Mouse (Mus musculus): Measurements from ENCODE around the gene 5330417H12Rik. TPM values are rescaled to one million over a fixed set of nuclear protein-coding genes. Genes with fewer than 3 reads are reported as not detected.

Gene 5330417H12Rik
- polyA plus RNA-seq, 1 experiment from 2014 or later = not detected

GRCm38 (mm10) chr7:107664063-107665056 is 39.4 kb upstream of the 5330417H12Rik start:
- Histone ChIP-seq H3K9ac (ENCODE audit: low read depth, low read length) (no peak overlapping the region), H3K36me3 (ENCODE audit: insufficient read depth, low read length) (no peaks in the 10 kb centered on the region), H3K4me2 (ENCODE audit: low read length) (peak overlapping the region; percentile 47; the same call in 1 of the 2 replicates), H3K4me1 (replicated peaks; ENCODE audit: insufficient read depth, low read length) (peaks cover 14% of the 10 kb centered on the region), H3K9me3 (replicated peaks; ENCODE audit: low read length) (no peaks in the 10 kb centered on the region), H3K27me3 (ENCODE audit: insufficient read depth, low read length) (no peaks in the 10 kb centered on the region), H3K27ac (peak overlapping the region; percentile 83), H3K4me3 (replicated peaks; ENCODE audit: low read depth, low read length) (no peak overlapping the region)
- no peak for TF ChIP-seq CTCF (IDR thresholded peaks at IDR 0.05; ENCODE audit: low read depth)
- ATAC-seq (replicated peaks; ENCODE audit: low FRiP score, low read depth) = peak; percentile 61
- peak; percentile 54 for DNase-seq (ENCODE audit: low spot score)
- WGBS = 31% methylated on average over 8 of the region's 8 CpGs

GRCm38 (mm10) chr7:107663621-107664020 is 38.7 kb upstream of the 5330417H12Rik start:
- DNase-seq (ENCODE audit: low spot score) (no peak), ATAC-seq (replicated peaks; ENCODE audit: low FRiP score, low read depth) (no peak)
- Histone ChIP-seq H3K4me3 (replicated peaks; ENCODE audit: low read depth, low read length) (no peak overlapping the region), H3K9me3 (replicated peaks; ENCODE audit: low read length) (no peaks in the 10 kb centered on the region), H3K27ac (peak overlapping the region; percentile 83; the same call in 1 of the 2 replicates), H3K9ac (ENCODE audit: low read depth, low read length) (no peak overlapping the region), H3K27me3 (ENCODE audit: insufficient read depth, low read length) (no peaks in the 10 kb centered on the region), H3K4me1 (replicated peaks; ENCODE audit: insufficient read depth, low read length) (peaks cover 14% of the 10 kb centered on the region), H3K4me2 (ENCODE audit: low read length) (no peak overlapping the region), H3K36me3 (ENCODE audit: insufficient read depth, low read length) (no peaks in the 10 kb centered on the region)
- 79% methylated on average over 6 of the region's 6 CpGs for WGBS
- no peak for TF ChIP-seq CTCF (IDR thresholded peaks at IDR 0.05; ENCODE audit: low read depth)

- H3K27ac ChIP-seq = no peak overlapping the region; the same call in 1 of the 2 replicates
- H3K4me2 ChIP-seq (ENCODE audit: low read length) = no peak overlapping the region
- H3K36me3 ChIP-seq (ENCODE audit: insufficient read depth, low read length) = no peaks in the 10 kb centered on the region
- no peaks in the 10 kb centered on the region for H3K27me3 ChIP-seq (ENCODE audit: insufficient read depth, low read length)
- H3K9me3 ChIP-seq (replicated peaks; ENCODE audit: low read length) = no peaks in the 10 kb centered on the region
- peak; percentile 64 for DNase-seq (ENCODE audit: low spot score)
- TF ChIP-seq CTCF (IDR thresholded peaks at IDR 0.05; ENCODE audit: low read depth) = no peak
- no peak overlapping the region for H3K9ac ChIP-seq (ENCODE audit: low read depth, low read length)
- H3K4me1 ChIP-seq (replicated peaks; ENCODE audit: insufficient read depth, low read length) = peaks cover 14% of the 10 kb centered on the region
- no peak for ATAC-seq (replicated peaks; ENCODE audit: low FRiP score, low read depth)
- no peak overlapping the region for H3K4me3 ChIP-seq (replicated peaks; ENCODE audit: low read depth, low read length)
- WGBS = 58% methylated on average over 5 of the region's 5 CpGs
These were observed 36.9 kb upstream of the 5330417H12Rik start for GRCm38 (mm10) chr7:107661843-107662281.

- Histone ChIP-seq H3K4me2 (ENCODE audit: low read length) (no peak overlapping the region), H3K27ac (no peak overlapping the region; the same call in 1 of the 2 replicates), H3K27me3 (ENCODE audit: insufficient read depth, low read length) (no peaks in the 10 kb centered on the region), H3K9me3 (replicated peaks; ENCODE audit: low read length) (no peaks in the 10 kb centered on the region), H3K36me3 (ENCODE audit: insufficient read depth, low read length) (no peaks in the 10 kb centered on the region), H3K9ac (ENCODE audit: low read depth, low read length) (no peak overlapping the region), H3K4me3 (replicated peaks; ENCODE audit: low read depth, low read length) (no peak overlapping the region), H3K4me1 (replicated peaks; ENCODE audit: insufficient read depth, low read length) (peaks cover 14% of the 10 kb centered on the region)
- DNase-seq (ENCODE audit: low spot score) = peak; percentile 94
- TF ChIP-seq CTCF (IDR thresholded peaks at IDR 0.05; ENCODE audit: low read depth) = peak; percentile 92
- WGBS = 16% methylated on average over 8 of the region's 8 CpGs
- peak; percentile 62 for ATAC-seq (replicated peaks; ENCODE audit: low FRiP score, low read depth)
These were observed 36.4 kb upstream of the 5330417H12Rik start for GRCm38 (mm10) chr7:107661189-107661842.

- no peak for ATAC-seq (replicated peaks; ENCODE audit: low FRiP score, low read depth)
- H3K36me3 ChIP-seq (ENCODE audit: insufficient read depth, low read length) = no peaks in the 10 kb centered on the region
- peaks cover 8% of the 10 kb centered on the region for H3K4me1 ChIP-seq (replicated peaks; ENCODE audit: insufficient read depth, low read length)
- no peak overlapping the region for H3K27ac ChIP-seq
- DNase-seq (ENCODE audit: low spot score) = no peak
- no peak for TF ChIP-seq CTCF (IDR thresholded peaks at IDR 0.05; ENCODE audit: low read depth)
- no peak overlapping the region for H3K9ac ChIP-seq (ENCODE audit: low read depth, low read length)
- H3K9me3 ChIP-seq (replicated peaks; ENCODE audit: low read length) = no peaks in the 10 kb centered on the region
- H3K4me3 ChIP-seq (replicated peaks; ENCODE audit: low read depth, low read length) = no peak overlapping the region
- no peak overlapping the region for H3K4me2 ChIP-seq (ENCODE audit: low read length)
- WGBS = 86% methylated on average over 8 of the region's 8 CpGs
- no peaks in the 10 kb centered on the region for H3K27me3 ChIP-seq (ENCODE audit: insufficient read depth, low read length)
These were observed 34.4 kb upstream of the 5330417H12Rik start for GRCm38 (mm10) chr7:107659186-107659918.

- Histone ChIP-seq H3K9ac (ENCODE audit: low read depth, low read length) (no peak overlapping the region), H3K9me3 (replicated peaks; ENCODE audit: low read length) (no peaks in the 10 kb centered on the region), H3K27me3 (ENCODE audit: insufficient read depth, low read length) (no peaks in the 10 kb centered on the region), H3K36me3 (ENCODE audit: insufficient read depth, low read length) (no peaks in the 10 kb centered on the region), H3K4me2 (ENCODE audit: low read length) (no peak overlapping the region), H3K4me1 (replicated peaks; ENCODE audit: insufficient read depth, low read length) (no peaks in the 10 kb centered on the region), H3K4me3 (replicated peaks; ENCODE audit: low read depth, low read length) (no peak overlapping the region), H3K27ac (no peak overlapping the region)
- ATAC-seq (replicated peaks; ENCODE audit: low FRiP score, low read depth) (no peak), DNase-seq (ENCODE audit: low spot score) (no peak)
- 83% methylated on average over 6 of the region's 6 CpGs for WGBS
- no peak for TF ChIP-seq CTCF (IDR thresholded peaks at IDR 0.05; ENCODE audit: low read depth)
These were observed 31.5 kb upstream of the 5330417H12Rik start for GRCm38 (mm10) chr7:107656451-107656850.
